Mouse (Mus musculus): Measurements from ENCODE around the gene Vmn1r135. TPM values are rescaled to one million over a fixed set of nuclear protein-coding genes. Genes with fewer than 3 reads are reported as not detected.
"Not testable (repeated sequence)": the region's sequence is repeated elsewhere in the genome, so short reads cannot be mapped to it uniquely, and the experiment has no call there.

Vmn1r135 gene
- polyA plus RNA-seq (2012; rRNA removed), result not detected in 2 replicates

DNA sequence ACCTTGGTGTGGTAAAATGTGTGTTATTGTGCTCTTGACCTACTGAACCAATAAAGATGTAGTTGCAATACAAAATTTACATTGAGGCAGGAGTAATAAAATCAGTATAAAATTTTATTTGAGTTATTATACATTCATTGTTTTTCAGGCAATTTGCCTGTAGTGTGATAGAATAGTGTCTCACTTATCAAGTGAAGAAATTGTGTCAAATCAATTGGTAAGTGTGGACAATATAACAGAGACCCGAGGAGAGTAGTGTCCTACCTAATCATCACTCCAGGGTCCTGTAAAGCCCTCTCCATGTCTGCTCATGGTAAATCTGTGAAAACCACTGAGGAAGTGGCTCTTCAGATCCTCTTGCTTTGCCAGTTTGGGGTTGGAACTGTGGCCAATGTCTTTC, at the start of gene Vmn1r135:
Gene Vmn1r135 (plus strand): TSS at position 301 of the 400 bp plus-strand sequence.
- not testable (repeated sequence) for DNase-seq; H3K4me1 ChIP-seq (ENCODE audit: control insufficient read depth, insufficient read depth, low read length)
- WGBS, result no CpG with 5 or more reads among the region's 1 CpGs

DNA sequence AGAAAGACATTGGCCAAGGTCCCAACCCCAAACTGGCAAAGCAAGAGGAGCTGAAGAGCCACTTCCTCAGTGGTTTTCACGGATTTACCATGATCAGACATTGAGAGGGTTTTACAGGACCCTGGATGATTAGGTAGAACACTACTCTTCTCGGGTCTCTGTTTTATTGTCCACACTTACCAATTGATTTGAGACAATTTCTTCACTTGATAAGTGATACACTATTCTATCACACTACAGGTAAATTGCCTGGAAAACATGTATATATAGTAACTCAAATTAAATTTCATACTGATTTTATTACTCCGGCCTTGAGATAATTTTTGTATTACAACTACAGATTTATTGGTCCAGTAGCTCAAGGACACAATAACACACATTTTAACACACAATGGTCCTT, 35.5 kb upstream of the Vmn1r135 start, which contains the start of gene Gm4177:
Gene Gm4177 (minus strand): TSS at position 101 of the 400 bp plus-strand sequence.
- not testable (repeated sequence) for H3K4me3 ChIP-seq (replicated peaks; ENCODE audit: insufficient read depth, low read depth, low read length); H3K27me3 ChIP-seq (ENCODE audit: control insufficient read depth, insufficient read depth, low read length); H3K4me1 ChIP-seq (ENCODE audit: control insufficient read depth, insufficient read depth, low read length); DNase-seq; H3K27ac ChIP-seq (ENCODE audit: insufficient read depth, low read length)
- WGBS, result no CpG with 5 or more reads among the region's 3 CpGs

More for the DNA sequence above, at the start of gene Vmn1r135:
- H3K27me3 ChIP-seq (ENCODE audit: control insufficient read depth, insufficient read depth, low read length); H3K27ac ChIP-seq (ENCODE audit: insufficient read depth, low read length); H3K4me3 ChIP-seq (replicated peaks; ENCODE audit: insufficient read depth, low read depth, low read length): not testable (repeated sequence)

DNA sequence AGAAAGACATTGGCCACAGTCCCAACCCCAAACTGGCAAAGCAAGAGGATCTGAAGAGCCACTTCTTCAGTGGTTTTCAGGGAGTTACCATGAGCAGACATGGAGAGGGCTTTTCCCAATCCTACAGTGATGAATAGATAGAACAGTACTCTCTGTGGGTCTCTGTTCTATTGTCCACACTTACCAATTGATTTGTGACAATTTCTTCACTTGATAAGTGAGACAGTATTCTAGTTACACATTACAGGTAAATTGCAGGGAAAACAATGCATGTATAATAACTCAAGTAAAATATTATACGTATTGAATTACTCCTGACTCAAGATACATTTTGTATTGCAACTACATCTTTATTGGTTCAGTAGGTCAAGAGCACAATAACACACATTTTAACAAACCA, 12.0 kb downstream of the Vmn1r135 start, which contains the start of gene Gm5725:
Gene Gm5725 (minus strand): TSS at position 101 of the 400 bp plus-strand sequence.
- not testable (repeated sequence) for DNase-seq; H3K4me3 ChIP-seq (replicated peaks; ENCODE audit: insufficient read depth, low read depth, low read length); H3K27ac ChIP-seq (ENCODE audit: insufficient read depth, low read length); H3K4me1 ChIP-seq (ENCODE audit: control insufficient read depth, insufficient read depth, low read length); H3K27me3 ChIP-seq (ENCODE audit: control insufficient read depth, insufficient read depth, low read length)
- WGBS, result no CpG with 5 or more reads among the region's 1 CpGs

Other genes starting within 250 kb of the Vmn1r135 start
- not detected in 2 replicates for gene Vmn1r132, start 218.3 kb upstream of the Vmn1r135 start, polyA plus RNA-seq (2012; rRNA removed)
- gene Gm4175, start 70.9 kb upstream of the Vmn1r135 start, polyA plus RNA-seq (2012; rRNA removed), result not detected in 2 replicates
- not detected in 2 replicates for gene Gm4177, start 35.6 kb upstream of the Vmn1r135 start, polyA plus RNA-seq (2012; rRNA removed)
- gene Gm5725, start 11.9 kb downstream of the Vmn1r135 start, polyA plus RNA-seq (2012; rRNA removed), result not detected in 2 replicates
- gene Gm5891, start 88.9 kb downstream of the Vmn1r135 start, polyA plus RNA-seq (2012; rRNA removed), result not detected in 2 replicates
- not detected in 2 replicates for gene Vmn1r137, start 162.2 kb downstream of the Vmn1r135 start, polyA plus RNA-seq (2012; rRNA removed)
- gene Vmn1r138, start 196.5 kb downstream of the Vmn1r135 start, polyA plus RNA-seq (2012; rRNA removed), result not detected in 2 replicates
- not detected in 2 replicates for gene Gm6176, start 224.0 kb downstream of the Vmn1r135 start, polyA plus RNA-seq (2012; rRNA removed)
- not detected in 2 replicates for gene Vmn1r139, start 236.7 kb downstream of the Vmn1r135 start, polyA plus RNA-seq (2012; rRNA removed)